Mouse (Mus musculus) forelimb bud, embryonic 11.5 days (tissue): Measurements from ENCODE around the gene Nap1l5.
"Not testable (repeated sequence)": the region's sequence is repeated elsewhere in the genome, so short reads cannot be mapped to it uniquely, and the experiment has no call there.

Experiments
- DNase-seq: peaks from one replicate; pipeline ENCODE4 v3.0.0-alpha.2; 2012; ENCODE audit warnings: low read depth, low spot score

Nap1l5 gene

DNA sequence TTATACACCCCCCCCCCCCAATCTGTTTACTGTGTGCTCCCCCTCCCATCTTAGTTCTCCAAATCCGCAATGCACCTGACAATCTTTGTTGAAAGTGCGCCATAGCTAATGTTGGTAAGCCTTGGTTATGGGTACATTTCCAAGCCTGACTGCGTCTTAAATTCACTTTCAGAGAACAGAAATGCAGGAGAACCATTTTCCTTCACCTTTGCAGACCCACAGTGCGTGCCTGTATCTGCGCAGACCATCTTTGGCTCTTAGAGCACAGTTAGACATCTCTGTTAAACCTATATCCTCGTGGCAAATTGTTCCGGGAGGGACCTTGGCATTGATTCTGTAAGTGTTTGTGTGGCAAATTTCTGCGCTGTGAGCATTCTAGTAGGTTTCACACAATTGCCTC is 460 bp upstream of the Nap1l5 start:
- no peak for DNase-seq

DNA sequence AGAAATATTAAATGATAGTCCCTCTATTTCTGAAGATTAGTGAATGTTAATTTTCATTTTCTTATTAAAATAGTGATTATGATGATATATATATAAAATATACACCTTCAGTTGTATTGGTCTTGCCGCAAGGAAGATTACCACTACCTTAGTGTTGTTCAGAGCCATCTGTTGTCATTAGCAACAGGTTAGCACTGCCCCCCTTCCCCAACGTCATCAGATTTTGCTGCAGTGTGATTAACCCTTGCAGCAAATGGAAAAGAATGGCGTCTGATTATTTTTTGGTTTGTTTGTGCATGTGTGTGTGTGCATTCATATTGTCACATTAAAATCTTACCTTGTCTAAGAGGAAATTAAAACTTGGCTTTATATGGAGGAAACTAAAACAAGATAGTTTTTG is 2.3 kb downstream of the Nap1l5 start:
- no peak for DNase-seq

DNA sequence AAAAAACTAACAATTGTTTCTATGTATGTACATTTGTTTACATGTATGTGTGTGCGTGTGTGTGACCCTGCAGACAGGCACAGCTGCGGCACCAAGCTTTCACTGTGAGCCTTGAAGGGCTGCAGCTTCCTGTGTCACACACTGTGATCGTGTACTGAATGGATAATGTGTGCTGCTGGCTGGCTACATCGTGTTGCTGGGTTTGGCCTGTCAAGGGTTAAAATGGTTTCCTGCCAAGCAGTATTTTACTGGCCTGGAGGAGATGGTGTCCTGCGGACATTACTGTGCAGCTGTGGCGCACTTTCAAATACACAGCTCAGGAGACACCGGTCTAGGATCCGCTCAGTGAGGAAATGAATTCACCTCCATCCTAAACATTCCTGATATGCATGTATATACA is 3.7 kb downstream of the Nap1l5 start:
- peak; percentile 54 for DNase-seq

DNA sequence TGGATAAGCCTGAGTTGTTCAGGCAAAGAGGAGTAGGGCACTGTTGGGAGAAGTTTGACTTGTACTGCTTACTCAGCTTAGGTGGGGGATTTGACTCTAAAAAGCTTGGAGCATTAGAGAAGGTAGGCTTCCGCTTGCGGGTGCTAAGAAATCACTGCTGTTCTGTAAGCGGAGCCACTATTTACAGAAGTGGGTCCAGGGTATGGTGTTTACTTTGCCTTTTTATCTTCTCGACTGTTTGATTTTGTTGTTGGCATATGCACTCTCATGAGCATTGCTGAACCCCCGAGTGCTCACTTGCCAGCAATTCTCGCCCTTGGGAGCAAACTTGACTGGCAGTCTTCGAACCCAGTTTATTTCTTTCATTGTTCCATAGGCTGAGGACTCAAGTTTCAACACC is 6.3 kb downstream of the Nap1l5 start:
- no peak for DNase-seq

DNA sequence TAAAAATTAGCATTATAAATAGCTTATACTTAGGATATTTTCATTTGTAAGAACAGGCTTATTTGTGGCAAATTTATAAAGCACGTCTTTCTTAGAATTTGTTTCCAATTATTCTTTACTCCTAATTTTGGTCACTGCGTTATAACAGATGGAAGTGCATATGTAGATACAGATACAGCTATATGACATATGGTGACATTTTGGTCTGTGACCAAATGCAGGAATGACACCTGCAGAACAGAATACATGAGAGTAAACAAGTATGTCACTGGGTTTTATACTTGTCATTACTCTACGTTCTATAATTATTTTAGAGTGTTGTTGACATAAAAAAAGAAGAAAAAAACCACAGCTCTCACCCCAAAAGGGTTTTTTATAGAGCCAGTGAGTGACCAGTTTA is 7.8 kb downstream of the Nap1l5 start:
- no peak for DNase-seq

DNA sequence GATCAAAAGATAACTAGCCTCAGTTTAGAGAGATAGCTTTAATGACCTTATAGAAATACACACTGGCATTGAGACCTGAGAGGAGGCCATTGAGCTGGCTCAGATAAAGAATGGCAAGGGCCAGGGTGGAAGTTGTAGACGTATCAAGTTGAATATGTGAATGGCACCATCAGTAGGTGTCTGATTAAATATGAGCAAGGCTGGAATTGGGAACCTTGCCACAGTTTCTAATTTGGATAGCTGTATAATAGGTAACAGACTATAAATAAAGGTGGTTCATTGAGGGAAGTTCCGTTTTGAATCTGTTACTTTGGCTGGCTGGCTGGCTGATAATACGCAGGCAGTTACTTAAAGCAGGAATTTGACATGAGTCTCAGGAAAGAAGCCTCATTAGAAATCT is 10.2 kb downstream of the Nap1l5 start:
- DNase-seq: no peak

DNA sequence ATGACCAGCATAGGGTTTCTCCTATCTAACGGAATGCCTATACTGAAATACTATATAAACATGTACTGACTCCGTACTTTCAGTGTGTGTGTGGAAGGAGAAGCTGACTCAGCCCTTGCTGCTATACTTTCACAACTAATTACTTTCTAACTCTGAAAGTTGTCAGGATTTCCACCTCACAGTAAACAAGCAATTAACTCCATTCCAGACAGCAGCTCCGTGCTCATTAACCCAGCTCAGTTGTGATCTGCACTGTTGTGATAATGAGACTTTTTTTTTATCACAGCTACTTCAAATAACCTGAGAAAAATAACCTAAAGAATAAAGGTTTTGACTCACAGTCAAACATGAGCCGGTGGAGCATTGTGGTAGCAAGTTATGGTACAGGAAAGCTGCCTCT is 11.9 kb downstream of the Nap1l5 start:
- DNase-seq: no peak

DNA sequence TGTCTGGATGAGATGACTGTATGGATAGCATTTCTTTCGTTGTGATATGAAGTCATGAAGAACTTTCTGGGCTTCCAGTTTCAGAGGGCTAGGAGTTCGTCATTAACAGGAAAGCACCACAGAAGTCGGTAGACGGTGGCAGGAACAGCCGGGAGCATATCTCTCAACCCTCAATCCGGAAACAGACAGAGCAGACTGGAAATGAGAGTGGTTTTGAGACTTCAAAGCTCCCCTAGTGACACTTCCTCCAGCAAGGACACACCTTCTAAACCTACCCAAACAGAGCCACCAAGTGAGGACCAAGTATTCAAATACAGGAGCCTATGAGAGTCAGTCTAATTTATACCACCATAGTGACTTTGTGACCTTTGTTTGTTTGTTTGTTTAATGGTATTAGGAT is 13.6 kb downstream of the Nap1l5 start:
- DNase-seq: no peak

DNA sequence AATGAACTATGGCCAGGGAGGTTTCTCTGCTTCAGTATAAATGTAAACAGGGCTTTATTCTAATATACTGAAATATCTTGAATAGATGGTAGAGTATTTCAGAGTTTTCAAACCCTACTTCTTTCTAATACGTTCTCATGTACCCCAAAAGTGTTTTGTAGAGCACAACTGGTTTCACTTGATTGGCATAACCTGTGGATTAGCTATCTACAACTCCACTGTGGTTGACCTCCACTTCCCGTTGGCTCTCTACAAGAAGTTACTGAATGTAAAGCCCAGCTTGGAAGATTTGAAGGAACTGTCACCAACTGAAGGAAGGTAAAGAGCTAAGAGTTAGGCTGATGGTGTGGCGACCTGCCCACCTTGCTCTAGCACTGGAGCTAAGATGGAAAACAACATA is 17.0 kb downstream of the Nap1l5 start:
- DNase-seq: no peak

DNA sequence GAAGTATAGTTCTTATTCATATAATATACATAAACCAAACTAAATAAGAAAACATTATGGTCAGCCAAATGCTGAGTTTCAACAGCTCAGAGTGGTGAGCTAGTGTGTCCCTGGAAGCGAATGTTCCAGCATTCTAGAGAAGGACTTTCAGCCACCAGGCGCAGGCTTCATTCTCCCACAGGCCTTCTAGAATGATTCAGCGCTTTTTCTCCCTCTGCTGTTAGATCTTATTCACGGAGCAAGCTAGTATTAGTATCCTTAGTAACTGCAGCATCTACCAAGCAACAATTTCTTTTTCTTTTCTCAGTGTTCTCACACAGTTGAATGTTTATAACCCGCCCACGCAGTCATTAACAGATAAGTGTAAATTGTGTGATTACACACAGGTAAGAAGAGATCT is 24.6 kb downstream of the Nap1l5 start:
- DNase-seq: no peak

DNA sequence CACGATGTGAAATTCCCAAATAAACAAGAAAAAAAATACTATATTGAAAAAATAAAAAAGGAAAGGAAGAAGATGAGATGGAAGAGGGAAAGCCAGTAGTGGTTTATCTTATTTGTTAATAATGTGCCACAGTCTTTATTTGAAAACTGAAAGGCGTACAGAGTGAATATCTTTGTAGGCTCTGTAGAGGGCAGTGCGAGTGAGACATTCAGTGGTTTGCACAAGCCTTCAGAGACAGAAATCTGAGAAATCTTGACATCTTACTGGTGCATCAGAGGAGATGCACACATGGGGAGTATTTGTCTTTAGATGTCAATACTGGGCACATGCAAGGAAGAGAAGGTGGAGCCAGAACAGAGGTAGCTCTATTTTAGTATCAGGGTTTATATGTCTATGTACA is 25.5 kb downstream of the Nap1l5 start:
- DNase-seq: no peak

DNA sequence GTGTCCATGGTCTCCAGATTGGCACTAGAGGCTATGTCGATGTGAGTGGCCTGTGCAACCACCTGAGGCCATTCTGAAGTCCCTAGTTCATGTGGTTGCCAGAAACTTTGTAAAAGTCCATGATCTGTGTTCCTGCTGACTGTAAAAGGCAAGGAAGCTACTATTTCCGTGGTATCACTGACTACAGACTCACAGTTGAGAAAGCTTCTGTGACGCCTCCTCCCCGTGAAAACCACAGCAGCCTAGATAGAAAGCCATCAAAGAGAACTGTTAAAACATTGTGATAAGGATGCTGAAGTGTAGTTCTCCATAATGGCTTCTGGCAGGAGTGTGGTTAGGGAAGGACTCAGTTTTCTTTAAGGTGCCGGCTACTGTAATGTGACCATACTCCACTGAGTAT is 26.0 kb downstream of the Nap1l5 start:
- DNase-seq: no peak

DNA sequence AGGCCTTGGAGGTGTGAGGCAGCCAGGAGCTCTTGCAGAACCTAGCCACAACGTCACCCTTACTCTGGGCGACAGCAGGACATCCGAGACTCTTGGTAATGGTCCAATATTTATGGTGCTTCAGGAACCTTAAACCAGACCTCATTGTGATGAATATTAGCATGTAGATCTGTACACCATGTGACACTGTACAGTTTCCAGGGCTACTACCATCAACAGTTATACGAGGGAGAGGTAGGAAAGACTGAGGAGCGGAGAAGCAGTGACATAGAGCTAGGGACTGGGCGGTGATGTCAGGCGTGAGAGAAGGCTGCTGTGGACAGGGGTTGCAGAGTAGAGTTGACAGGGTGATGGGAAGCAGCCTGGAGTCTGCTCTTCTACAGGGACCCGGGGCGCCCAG is 26.9 kb downstream of the Nap1l5 start:
- no peak for DNase-seq

DNA sequence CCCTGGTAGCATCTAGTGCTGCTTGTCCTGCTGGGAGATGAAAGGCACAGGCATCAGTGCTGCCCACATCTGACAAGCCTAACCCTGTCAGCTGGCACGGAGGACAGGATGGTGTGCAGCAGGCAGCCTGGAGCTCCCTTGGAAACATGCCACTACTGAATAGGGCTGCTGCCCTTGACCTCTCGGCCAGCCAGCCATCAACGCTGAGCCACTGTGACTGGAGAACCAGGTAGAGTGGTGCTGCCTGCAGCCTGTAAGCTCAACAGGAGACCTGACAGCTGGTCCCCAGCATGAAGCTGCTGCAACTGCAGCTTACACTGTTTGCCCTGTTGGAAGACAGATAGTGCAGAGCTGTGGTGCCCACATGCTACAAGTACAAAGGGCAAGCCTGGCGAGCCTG is 27.3 kb downstream of the Nap1l5 start:
- DNase-seq: no peak

DNA sequence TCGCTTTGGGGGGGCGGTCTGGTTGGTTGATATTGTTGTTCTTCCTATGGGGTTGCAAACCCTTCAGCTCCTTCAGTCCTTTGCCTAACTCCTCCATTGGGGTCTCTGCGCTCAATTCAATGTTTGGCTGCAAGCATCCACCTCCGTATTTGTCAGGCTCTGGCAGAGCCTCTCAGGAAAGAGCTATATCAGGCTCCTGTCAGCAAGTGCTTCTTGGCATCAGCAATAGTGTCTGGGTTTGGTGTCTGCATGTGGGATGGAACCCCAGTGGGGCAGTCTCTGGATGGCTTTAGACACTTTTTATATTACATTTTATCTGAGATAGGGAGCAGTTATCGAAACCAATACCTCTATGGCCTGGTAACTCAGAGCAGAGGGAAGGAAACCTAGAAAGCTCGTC is 39.0 kb downstream of the Nap1l5 start:
- not testable (repeated sequence) for DNase-seq

DNA sequence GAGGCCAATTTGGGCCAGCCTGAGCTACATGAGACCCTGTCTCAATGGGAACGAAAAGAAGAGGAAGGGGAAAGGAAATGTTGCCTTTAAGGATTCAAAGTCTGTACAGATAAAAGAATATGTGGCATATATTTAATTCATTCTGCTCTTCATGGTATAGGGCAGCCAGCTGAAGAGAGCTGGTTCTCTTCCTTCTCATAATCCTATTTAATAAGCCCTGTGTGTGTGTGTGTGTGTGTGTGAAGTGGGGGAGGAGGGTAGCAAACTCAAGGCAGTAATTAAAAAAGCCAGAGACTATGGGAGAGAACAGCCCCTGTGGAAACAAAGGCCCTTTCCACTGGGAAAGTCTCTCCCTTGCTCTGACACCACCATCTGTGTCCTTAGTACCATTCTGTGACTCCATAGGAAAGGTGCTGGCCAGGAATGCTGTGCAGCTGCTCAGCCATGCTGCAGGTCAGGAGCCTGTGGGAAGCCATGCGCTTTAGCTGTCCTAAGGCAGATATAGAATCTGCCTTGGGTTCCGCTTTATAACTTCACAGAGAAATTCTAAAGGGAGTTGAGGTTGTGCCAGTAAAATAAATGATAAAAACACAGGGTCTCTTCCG is 43.1 kb downstream of the Nap1l5 start:
- no peak for DNase-seq

DNA sequence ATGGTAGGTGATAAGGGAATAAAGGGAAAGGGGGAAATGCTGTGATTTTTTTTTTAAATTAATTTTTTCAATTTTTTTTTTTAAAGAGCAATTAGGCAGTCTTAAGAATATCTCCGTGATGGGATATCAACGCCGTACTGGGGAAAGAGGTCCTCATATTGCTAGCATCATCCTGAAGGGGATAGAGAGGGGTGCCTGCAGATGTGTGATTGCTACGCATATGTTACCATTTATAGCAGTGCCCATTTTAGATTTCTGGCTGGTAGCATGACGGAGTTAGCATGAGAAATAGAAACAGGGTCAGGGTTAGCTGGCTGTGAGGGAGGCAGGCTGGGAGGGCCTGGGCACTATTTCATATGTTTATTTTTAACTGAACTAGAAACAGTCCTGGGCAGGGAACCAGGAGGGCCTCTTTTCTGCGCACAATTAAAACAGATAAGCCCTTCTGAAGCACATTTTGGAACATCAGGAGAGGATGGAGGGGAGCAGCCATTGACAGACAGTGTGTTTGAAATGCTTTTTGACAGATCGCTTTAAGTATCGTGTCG is 44.4 kb downstream of the Nap1l5 start:
- DNase-seq: no peak

DNA sequence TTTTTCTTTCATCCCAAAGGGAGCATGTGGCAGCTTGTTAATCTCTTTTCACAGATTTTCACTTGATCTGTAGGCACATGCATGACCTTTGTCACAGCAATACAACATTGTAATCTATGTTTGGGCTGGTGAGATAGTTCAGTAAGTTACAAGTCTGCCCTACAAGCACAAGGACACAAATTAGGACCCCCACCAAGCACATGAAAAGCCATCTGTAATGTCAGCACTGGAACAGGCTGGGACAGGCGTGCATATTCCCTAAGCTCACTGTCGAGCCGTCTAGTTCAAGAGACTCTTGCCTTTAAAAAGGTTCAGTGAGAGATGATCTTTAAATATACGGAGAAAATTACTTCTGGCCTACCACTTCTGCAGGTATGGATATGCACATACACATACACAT is 47.4 kb downstream of the Nap1l5 start:
- no peak for DNase-seq

DNA sequence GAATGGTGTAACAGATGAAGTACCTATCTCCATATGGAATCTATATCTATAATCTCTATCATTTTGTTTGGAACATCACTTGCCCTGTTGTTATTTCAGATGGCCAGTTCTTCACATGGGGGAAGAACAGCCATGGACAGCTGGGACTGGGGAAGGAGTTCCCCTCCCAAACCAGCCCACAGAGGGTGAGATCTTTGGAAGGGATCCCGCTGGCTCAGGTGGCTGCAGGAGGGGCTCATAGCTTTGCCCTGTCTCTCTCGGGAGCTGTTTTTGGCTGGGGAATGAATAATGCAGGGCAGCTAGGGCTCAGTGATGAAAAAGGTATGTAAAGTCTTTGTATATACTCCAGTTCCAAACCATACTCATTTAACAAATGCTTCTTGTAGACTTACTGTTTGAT is 50.4 kb downstream of the Nap1l5 start:
- DNase-seq: no peak

DNA sequence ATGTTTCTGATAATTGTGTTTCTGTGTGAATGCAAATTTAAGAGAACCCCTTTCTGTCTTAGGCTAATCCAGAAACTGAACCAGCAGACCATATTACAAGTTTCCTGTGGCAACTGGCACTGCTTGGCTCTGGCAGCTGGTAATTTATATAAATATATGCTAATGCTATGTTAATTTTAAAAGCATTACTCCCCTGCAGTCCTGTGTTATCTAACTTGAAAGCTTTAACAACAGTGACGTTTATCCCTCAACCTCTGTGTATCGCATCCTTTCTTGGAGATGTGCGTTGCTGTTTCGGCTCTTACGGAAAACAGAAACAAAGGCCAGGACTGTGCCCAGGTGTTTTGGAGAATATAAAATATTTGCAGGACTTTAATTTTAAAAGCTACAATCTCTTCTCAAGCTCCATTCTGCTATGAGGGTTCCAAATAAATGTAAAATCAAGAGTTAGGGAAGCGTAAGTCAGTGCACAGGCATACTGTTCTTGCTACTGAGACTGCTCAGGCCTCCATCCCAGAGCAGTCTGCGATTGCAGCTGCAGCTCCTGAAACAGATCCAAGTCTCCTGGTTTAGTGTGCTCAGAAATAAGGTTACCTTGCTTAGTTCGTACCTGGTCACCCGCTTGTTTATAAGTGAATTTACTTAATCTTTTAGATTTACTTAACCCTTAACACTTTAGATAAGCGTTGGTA is 51.1 kb downstream of the Nap1l5 start:
- DNase-seq: no peak
